ENCODE assay signal across 15 mouse cellular contexts in genomic region chr1:97623214-97623856, GRCm38 (mm10). TPM values are rescaled to one million over a fixed set of nuclear protein-coding genes. Genes with fewer than 3 reads are reported as not detected.
DNase-seq lines count a peak whose midpoint lies in the region; ATAC-seq and TF ChIP-seq lines count a peak whose summit lies in the region.
"Had no signal": no experiment of that assay in that cellular context is flagged by ENCODE, and none has a peak within 500 bp of the region (broad histone marks: within the 10 kb centered on the region; RNA-seq: fewer than 3 reads in every experiment).

No protein-coding gene starts in this region.

- peak; percentile 88 for ATAC-seq in common myeloid progenitor, adult 5-6 weeks (replicated peaks; ENCODE audit: low read depth, poor library complexity, severe bottlenecking)

- DNase-seq in heart, adult 11 months: peak; percentile 23
- DNase-seq in heart, adult 9 months (ENCODE audit: low spot score in 2 of 2): no peak
- DNase-seq in 416B (ENCODE audit: low read depth): peak; percentile 10
- DNase-seq in induced T-regulatory cell, adult 2 months (ENCODE audit: low read depth): peak; percentile 63
- no peak for DNase-seq in adrenal gland, postnatal 10 days
- DNase-seq in gastrocnemius, adult 18-20 months (ENCODE audit: low spot score): no peak
- DNase-seq in kidney, adult 2 months: no peak
- DNase-seq: adrenal gland, adult 2 months; cerebellum, adult 11-12 months; gastrocnemius, postnatal 25 days; kidney, adult 8-10 months; lung, embryonic 14.5 days had no signal

- H3K27ac ChIP-seq in kidney, adult 2 months (ENCODE audit: insufficient read depth, low read depth, low read length): no peak overlapping the region
- H3K27ac ChIP-seq: embryonic facial prominence, embryonic 10.5 days; limb, embryonic 13.5 days had no signal

- 54% methylated on average over 1 of the region's 1 CpGs for WGBS in kidney, adult 2 months

- no peaks in the 10 kb centered on the region for H3K36me3 ChIP-seq in kidney, adult 2 months (ENCODE audit: control insufficient read depth, insufficient read depth, low read length)
- H3K36me3 ChIP-seq: embryonic facial prominence, embryonic 10.5 days; limb, embryonic 13.5 days had no signal

- TF ChIP-seq POLR2A in kidney, adult 2 months (IDR thresholded peaks at IDR 0.05; ENCODE audit: low read depth, low read length): no peak

- peaks cover 17% of the 10 kb centered on the region for H3K4me1 ChIP-seq in kidney, adult 2 months (ENCODE audit: control insufficient read depth, insufficient read depth, low read length)
- H3K4me1 ChIP-seq: limb, embryonic 13.5 days had no signal

- no peak for TF ChIP-seq CTCF in kidney, adult 2 months (conservative IDR thresholded peaks at IDR 0.05; ENCODE audit: insufficient read depth, insufficient read length, low read depth, low read length)

- no peak overlapping the region for H3K4me3 ChIP-seq in kidney, adult 2 months (ENCODE audit: insufficient read depth, low read depth, low read length)
- H3K4me3 ChIP-seq: embryonic facial prominence, embryonic 10.5 days; limb, embryonic 13.5 days had no signal

- H3K27me3 ChIP-seq in kidney, adult 2 months (replicated peaks; ENCODE audit: control insufficient read depth, insufficient read depth, low read length): no peaks in the 10 kb centered on the region
- H3K27me3 ChIP-seq: limb, embryonic 13.5 days had no signal

RNA-seq across cellular contexts. Expression of gene D1Ertd622e, which starts 38.5 kb away (rescaled TPM):
- total RNA-seq in common myeloid progenitor, adult 5-6 weeks (2017): 34.8 and 39.5 TPM in 2 replicates
- total RNA-seq in adrenal gland, postnatal 10 days (2021): 10 to 100 TPM; 18.1 to 18.2 TPM
- total RNA-seq in gastrocnemius, adult 18-20 months (2021): 10 to 100 TPM; 13.2 to 16.2 TPM
- 21.2 and 22.8 TPM in 2 replicates for polyA plus RNA-seq in kidney, adult 2 months (2012; rRNA removed)

Comparison
In these comparisons a context has a peak if more than half of its experiments do, and no peak if none do; other contexts are left out.
1. DNase-seq: peak in heart, adult 11 months (single experiment), 416B (single experiment) and induced T-regulatory cell, adult 2 months (single experiment); none in heart, adult 9 months (0 of 2), adrenal gland, postnatal 10 days (single experiment), gastrocnemius, adult 18-20 months (single experiment) and kidney, adult 2 months (single experiment).